In genomic region chr3:158272700-158273099, GRCm38 (mm10) we compare ENCODE assay signal across 29 mouse cellular contexts.
"Had no signal": no experiment of that assay in that cellular context is flagged by ENCODE, and none has a peak within 500 bp of the region (broad histone marks: within the 10 kb centered on the region; RNA-seq: fewer than 3 reads in every experiment).

No protein-coding gene starts in this region.

- DNase-seq: gastrocnemius, postnatal 14 days; gastrocnemius, postnatal 36 days; heart, adult 11 months; heart, adult 2 months; heart, postnatal 14 days; heart, postnatal 36 days; kidney, adult 11 months; kidney, adult 2 months; kidney, adult 9 months; kidney, postnatal 14 days; kidney, postnatal 36 days; layer of hippocampus, adult 9-11 months; liver; liver, embryonic 13.5 days; liver, postnatal 0 days; lung, adult 2 months had no signal

- H3K27me3 ChIP-seq: heart, embryonic 13.5 days; heart, embryonic 15.5 days; hindbrain, embryonic 13.5 days; hindbrain, embryonic 15.5 days; kidney, embryonic 15.5 days; limb, embryonic 12.5 days; liver, embryonic 13.5 days; liver, embryonic 15.5 days had no signal

- H3K9ac ChIP-seq: heart, embryonic 13.5 days; heart, embryonic 15.5 days; hindbrain, embryonic 13.5 days; hindbrain, embryonic 15.5 days; kidney, embryonic 15.5 days; limb, embryonic 12.5 days; liver, embryonic 13.5 days; liver, embryonic 15.5 days; liver, postnatal 0 days had no signal

- H3K36me3 ChIP-seq: heart, embryonic 13.5 days; heart, embryonic 15.5 days; hindbrain, embryonic 13.5 days; hindbrain, embryonic 15.5 days; kidney, embryonic 15.5 days; limb, embryonic 10.5 days; limb, embryonic 12.5 days; liver, embryonic 13.5 days; liver, embryonic 15.5 days had no signal

- H3K4me1 ChIP-seq: heart, embryonic 13.5 days; heart, embryonic 15.5 days; hindbrain, embryonic 13.5 days; hindbrain, embryonic 15.5 days; kidney, embryonic 15.5 days; limb, embryonic 10.5 days; limb, embryonic 12.5 days; liver, embryonic 13.5 days; liver, embryonic 15.5 days had no signal

- H3K4me3 ChIP-seq: heart, adult 2 months; heart, embryonic 13.5 days; heart, embryonic 15.5 days; hindbrain, embryonic 13.5 days; hindbrain, embryonic 15.5 days; kidney, embryonic 15.5 days; left cerebral cortex, adult 2 months; limb, embryonic 10.5 days; limb, embryonic 12.5 days; liver, embryonic 13.5 days; liver, embryonic 15.5 days had no signal

- H3K4me2 ChIP-seq: heart, embryonic 11.5 days; heart, embryonic 13.5 days; heart, embryonic 15.5 days; hindbrain, embryonic 13.5 days; hindbrain, embryonic 15.5 days; kidney, embryonic 15.5 days; limb, embryonic 12.5 days; liver, embryonic 11.5 days; liver, embryonic 13.5 days; liver, embryonic 15.5 days had no signal

- H3K9me3 ChIP-seq: heart, embryonic 13.5 days; heart, embryonic 15.5 days; hindbrain, embryonic 13.5 days; hindbrain, embryonic 15.5 days; kidney, embryonic 15.5 days; limb, embryonic 10.5 days; limb, embryonic 12.5 days; liver, embryonic 13.5 days; liver, embryonic 15.5 days had no signal

- ATAC-seq: hindbrain, postnatal 0 days; liver, postnatal 0 days had no signal

- H3K27ac ChIP-seq: heart, adult 2 months; heart, embryonic 13.5 days; heart, embryonic 15.5 days; hindbrain, embryonic 13.5 days; hindbrain, embryonic 15.5 days; hindbrain, postnatal 0 days; kidney, embryonic 15.5 days; kidney, postnatal 0 days; left cerebral cortex, adult 2 months; limb, embryonic 10.5 days; limb, embryonic 12.5 days; liver, embryonic 13.5 days; liver, embryonic 15.5 days had no signal
